Mouse (Mus musculus) heart, adult 18-20 months (tissue): Measurements from ENCODE around the gene Anapc7. TPM values are rescaled to one million over a fixed set of nuclear protein-coding genes. Genes with fewer than 3 reads are reported as not detected.
A peak's percentile ranks its signal among the peaks of the same experiment; 100 is the strongest.

Experiments
- DNase-seq, 2 experiments: peaks; one replicate each; pipeline ENCODE4 v3.0.0; 2021 to 2022; ENCODE audit warnings: mixed read lengths in 1 of 2
- long read RNA-seq, 2 experiments: library from polyadenylated mRNA; stranded (forward); transcript quantifications; one replicate each; pipeline ENCODE4 v2.0.0; 2021
- total RNA-seq, 2 experiments: library from RNA; stranded (reverse); gene quantifications; 2 replicates each; pipeline ENCODE4 v1.2.3; 2021

Anapc7 gene
- 10 to 100 TPM; 31.8 to 32.4 TPM for total RNA-seq
- long read RNA-seq, experiment 1, transcript Anapc7-201 (11 exons, 2,751 nt): major isoform, 32 of 36 reads
- long read RNA-seq, experiment 1, partial matches to known transcripts: 4 of 36 reads
- long read RNA-seq, experiment 1, other reads (novel, unspliced or antisense): 0 of 36 reads
- long read RNA-seq, experiment 2, transcript Anapc7-201 (11 exons, 2,751 nt): major isoform, 7 of 15 reads
- long read RNA-seq, experiment 2, partial matches to known transcripts: 7 of 15 reads
- long read RNA-seq, experiment 2, other reads (novel, unspliced or antisense): 1 of 15 reads

DNA sequence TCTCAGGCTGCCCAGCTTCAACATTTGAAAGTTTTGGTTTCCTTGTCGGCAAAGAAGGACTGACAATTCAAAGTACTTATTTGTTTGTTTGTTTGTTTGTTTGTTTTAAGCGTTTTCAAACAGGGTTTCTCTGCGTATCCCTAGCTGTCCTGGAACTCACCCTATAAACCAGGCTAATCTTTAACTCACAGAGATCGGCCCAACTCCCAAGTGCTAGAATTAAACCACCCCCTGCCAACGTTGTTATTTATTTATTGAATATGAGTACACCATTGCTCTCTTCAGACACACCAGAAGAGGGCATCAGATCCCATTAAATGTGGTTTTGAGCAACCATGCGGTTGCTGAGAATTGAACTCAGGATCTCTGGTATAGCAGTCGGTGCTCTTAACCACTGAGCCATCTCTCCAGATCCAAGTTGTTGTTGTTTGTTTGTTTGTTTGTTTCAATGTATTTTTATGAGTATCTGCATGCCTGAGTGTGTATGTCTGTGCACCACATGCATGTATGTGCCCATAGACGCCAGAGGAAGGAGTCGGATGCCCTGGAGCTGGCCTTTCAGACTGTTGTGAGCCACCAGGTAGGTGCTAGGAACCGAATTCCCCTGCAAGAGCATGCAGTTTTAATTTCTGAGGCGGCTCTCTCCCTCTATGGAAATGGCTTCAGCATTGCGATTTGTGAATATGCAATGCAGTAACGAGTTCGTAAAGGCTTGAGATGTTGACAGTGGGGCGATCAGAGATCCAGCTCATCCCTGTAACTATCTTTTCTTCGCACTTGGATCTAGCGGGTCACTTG is at the start of gene Anapc7:
Gene Anapc7 (plus strand): TSS at position 423 of the 798 bp plus-strand sequence.
- DNase-seq: no peak

DNA sequence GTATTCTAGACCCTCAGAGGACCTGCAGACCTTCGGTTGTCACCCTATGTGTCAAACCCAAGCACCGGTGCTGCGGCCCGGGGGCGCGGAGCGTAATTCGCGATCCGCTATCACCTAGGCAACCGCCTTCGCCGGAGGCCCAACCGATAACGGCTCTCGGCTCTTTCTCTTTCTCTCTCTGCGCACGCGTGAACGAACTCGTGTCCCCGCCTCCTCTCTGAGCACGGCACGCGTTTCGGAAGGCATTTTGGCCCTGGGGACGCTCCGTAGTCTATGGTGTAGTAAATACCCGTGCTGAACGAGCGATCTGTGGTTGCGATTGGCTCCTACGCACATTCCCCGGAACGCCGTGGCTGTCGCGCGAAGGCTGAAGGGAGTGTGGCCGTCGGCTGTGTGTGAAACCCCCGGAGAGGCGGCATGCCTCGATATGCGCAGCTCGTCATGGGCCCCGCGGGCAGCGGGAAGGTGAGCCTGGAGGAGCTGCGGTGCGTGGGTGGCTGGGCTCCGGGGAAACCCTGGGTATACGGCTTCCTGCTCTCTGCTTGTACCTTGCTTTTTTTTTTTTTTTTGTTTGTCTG is 49.2 kb upstream of the Anapc7 start, which contains the start of gene Fam216a:
Gene Fam216a (minus strand): TSS at position 173 of the 578 bp plus-strand sequence.
- peak; percentile 99 to 100 for DNase-seq

DNA sequence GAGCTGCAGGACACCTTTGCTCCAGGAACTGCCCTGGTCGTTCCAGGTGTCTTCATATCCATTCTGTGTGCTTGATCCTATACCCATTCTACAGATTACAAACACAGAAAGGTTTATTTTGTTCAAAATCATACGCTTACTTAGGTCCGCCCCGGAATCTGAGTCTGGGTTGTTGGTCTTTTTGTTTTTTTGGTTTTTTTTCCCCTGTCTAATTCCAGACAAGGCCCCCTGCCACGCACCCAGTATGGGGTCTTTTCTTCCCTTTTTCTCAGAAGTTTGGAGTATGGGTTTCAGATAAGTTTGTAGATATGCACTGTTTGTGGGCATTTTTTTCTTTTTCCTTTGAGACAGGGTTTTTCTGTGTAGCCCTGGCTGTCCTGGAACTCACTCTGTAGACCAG is 48.6 kb upstream of the Anapc7 start:
- DNase-seq: no peak

DNA sequence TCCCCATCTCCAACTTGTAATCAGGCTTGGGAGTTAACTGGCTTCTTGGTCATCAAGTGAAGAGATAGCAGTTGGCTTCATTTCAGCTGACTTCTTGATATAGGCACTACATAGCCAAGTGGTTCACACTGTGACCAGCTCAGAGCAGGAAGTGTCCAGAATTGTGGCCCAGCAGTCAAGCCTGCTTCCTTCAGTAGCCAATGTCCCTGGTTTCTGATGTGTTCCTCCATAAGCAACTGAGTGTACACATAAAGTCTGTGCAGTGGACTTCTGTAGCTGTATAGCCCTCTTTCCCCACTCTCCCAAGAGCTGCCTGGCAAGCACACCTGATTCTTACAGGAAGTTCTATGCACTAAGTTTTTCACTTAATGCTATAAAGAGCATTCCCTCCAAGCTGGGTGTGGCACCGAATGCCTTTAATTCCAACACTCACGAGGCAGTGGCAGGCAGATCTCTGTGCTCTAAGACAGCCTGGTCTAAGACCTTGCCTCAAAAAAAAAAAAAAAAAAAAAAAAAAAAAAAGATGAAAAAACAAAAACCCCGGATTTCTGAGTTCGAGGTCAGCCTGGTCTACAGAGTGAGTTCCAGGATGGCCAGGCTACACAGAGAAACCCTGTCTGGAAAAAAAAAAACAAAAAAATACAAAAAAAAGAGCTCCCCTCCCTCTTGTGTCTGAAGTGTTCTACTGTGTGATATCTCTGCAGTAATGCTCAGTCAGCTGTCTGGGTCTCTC is 44.2 kb upstream of the Anapc7 start:
- DNase-seq: no peak

DNA sequence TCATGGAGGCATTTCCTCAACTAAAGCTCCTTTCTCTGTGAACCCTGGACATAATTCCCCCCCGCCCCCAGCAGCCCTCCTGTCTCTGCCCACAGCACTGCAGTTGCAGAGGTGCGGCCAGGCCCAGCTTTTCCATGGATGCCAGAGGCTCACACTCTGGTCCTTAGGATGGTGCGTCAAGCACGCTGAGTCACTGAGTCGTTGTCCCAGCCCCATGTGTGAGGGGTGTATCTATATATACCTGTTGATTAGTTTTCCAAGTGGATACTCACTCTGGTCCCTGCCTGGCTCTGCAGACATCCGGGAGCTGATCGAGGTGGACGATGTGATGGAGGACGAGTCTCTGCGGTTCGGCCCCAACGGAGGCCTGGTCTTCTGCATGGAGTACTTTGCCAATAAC is 43.3 kb upstream of the Anapc7 start:
- DNase-seq: no peak

DNA sequence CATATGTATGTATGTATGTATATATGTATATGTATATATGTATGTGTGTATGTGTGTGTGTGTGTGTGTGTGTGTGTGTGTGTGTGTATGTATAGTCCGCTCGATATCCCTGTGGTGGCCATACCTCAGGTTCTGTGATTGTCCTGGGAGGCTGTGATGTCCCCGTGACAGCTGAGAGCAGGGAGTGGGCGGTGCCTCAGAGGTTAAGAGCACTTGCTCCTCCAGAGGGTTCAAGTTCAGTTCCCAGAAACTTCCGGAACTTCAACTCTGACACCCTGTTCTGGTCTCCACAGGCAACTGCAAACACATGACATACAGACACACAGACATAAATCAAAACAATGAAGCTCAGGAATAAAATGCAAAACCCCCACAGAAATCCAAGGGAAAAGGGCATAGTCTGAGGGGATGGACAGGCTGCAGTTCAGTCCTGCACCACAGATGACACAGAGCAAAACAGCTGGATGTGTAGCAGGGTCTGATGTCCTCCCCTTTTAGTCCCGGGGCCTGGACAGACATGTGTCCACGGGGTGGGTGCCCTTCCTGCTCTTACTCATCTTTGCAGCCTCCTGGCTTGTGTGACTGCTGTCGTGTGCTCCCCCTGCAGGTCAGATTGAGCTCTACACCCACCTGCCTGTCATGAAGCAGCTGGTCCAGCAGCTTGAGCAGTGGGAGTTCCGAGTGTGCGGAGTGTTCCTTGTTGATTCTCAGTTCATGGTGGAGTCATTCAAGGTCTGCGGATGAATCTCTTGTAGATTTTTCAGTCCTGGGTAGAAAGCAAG is 41.9 kb upstream of the Anapc7 start:
- DNase-seq: peak; percentile 68 to 80

DNA sequence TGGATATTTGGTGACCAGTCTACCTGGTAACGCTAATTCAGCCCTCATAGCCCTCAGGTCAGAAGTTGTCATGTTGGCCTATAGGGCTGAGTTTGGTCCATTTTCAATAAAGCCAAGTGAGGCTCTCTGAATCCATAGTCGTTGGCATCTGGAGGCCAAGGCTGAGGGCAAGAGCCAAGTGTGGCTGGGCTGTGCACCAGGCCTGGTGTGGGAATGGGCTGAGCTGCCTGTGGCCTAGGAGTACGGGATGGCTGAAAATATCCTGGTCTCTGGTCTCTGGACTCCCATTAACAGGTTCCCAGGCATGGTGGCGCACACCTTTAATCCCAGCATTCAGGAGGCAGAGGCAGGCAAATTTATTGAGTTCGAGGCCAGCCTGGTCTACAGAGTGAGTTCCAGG is 31.5 kb upstream of the Anapc7 start:
- no peak for DNase-seq

DNA sequence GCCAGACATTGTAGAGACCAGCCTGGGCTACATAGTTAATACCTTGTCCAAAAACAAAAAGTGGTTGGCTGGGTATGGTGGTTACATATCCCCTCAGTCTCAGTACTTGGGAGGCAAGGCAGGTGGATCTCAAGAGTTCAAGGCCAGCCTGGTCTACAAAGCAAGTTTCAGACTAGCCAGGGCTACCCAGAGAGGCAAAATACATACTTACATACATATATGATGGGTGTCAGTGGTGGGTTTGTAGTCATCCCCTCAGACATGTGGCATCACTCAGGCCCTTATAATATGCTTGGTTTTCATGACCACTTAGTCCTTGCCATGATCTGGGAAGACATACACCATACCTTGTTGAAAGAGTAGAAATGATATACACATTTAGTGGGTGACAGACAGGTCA is 30.8 kb upstream of the Anapc7 start:
- no peak for DNase-seq

DNA sequence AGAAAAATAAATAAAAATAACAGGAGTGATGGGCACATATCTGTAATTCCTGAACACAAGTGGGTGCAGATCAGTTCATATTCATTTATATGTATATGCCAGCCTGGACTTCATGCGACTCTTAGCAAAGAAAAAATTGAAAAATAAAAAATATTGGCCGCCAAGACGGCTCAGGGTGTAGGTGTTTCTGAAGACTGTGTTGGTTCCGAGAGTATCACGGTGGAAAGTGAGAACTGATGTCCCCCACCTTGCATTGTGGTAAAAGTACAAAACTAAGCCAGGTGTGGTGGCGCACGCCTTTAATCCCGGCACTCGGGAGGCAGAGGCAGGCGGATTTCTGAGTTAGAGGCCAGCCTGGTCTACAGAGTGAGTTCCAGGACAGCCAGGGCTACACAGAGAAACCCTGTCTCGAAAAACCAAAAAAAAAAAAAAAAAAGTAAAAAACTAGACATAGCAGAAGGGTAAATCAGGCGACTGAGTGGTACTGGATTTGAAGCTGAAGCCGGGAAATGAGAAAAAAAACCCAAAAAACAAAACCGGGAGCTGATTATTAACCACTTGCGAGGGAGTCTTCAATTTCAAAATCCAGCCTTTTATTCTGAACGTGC is 30.2 kb upstream of the Anapc7 start:
- DNase-seq: no peak

DNA sequence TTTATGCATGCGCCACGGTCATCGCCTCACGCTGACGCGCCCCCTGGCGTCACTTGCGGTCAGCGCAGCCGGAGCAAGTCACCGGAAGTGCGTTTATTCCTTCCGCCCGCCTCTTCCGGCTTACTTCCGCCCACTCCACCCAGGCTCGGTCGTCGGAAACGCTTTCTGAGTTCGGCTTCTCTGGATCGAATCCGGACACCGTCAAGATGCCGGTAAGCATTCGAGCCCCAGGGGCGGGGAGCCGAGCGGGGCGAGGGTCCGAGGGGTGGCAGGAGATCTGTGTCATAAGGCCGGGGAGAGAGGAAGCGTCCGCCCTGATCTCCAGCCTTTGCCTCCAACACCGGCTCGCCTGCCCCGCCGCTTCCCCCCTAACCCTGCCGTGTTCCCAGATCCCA is 29.7 kb upstream of the Anapc7 start, which contains the start of gene Arpc3:
Gene Arpc3 (plus strand): TSS at position 93 of the 395 bp plus-strand sequence.
- peak; percentile 92 to 94 for DNase-seq

DNA sequence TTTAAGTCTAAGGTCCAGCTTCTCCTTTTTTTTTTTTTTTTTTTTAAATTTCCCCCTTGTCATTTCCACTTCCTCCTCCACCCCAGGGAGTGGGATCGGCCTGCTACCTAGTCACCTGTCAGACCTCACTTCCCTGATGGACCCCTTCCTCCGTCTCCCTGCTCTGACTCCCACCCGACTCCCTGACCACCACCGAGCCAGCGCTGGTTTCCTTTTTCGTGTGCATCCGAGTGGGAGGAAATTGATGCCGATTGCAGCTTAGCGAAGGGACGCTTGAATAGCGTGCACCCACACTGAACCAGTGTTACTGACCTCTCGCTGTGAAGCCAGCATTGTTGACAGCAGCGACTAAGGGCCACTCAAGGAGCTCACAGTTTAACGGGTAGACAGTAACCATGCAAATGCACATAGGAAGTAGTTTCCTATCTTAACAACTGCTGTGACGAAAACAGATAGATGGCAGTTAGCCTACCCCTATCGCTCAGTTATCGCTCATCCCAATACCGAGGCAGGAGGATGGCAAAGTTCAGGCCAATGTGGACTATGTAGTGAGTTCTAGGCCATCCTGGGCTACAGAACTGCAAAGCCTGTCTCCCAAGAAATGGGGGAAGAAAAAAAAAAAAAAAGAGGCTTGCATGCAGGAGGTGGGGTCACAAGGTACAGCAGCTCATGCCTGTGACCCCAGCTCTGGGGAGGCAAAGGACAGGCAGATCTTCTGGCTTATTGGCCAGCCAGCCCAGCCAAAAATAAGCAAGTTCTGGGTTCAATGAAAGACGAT is 29.1 kb upstream of the Anapc7 start:
- peak; percentile 36 to 63 for DNase-seq

DNA sequence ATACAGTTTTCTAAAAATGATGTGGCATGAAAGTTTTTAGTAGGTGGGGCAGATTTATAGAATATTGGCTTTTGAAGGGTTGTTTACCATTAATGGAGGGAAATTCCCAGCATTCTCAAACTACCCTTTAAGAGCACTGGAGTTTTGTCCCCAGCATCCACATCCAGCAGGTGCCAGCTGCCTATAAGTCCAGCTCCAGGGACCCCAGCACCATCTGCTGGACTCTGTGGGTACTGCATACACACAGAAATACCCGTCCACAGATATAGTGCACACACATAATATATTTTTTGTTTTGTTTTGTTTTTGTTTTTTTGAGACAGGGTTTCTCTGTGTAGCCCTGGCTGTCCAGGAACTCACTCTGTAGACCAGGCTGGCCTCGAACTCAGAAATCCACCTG is 27.6 kb upstream of the Anapc7 start:
- DNase-seq: peak; percentile 60 to 77

DNA sequence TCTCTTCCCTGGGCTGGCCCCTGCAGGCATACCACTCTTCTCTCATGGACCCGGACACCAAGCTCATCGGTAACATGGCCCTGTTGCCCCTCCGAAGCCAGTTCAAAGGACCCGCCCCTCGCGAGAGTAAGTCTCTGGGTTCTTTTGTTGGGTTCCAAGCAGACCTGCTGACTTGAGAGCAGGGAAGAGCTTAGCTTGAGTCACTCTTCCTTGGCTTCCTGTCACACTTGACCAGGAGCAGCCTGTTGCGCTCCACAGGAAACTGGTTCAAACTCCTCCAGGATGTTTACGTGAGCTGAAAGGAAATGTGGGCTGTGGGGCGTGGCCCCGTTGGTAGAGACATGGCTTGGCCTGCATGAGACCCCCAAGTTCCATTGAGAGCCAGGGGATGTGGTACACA is 24.7 kb upstream of the Anapc7 start:
- DNase-seq: peak; percentile 62 to 85

DNA sequence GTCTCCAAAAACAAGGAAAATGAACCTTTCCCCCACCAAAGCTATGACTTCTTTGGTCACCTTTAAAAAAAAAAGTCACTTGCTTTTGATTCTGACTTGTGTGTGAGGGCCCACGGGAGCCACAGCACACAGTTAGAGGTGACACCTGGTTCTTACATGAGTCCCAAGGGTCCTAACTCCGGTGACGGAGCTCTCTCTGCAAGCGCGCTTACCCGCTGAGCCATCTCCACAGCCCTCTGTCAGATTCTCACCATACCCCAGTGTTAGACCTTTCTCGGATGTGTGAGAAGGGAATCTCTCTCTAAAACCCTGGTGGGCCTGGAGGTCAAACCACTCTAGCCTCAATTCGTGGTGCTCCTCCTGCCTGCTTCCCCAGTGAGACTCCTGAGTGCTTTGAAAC is 24.0 kb upstream of the Anapc7 start:
- DNase-seq: no peak

DNA sequence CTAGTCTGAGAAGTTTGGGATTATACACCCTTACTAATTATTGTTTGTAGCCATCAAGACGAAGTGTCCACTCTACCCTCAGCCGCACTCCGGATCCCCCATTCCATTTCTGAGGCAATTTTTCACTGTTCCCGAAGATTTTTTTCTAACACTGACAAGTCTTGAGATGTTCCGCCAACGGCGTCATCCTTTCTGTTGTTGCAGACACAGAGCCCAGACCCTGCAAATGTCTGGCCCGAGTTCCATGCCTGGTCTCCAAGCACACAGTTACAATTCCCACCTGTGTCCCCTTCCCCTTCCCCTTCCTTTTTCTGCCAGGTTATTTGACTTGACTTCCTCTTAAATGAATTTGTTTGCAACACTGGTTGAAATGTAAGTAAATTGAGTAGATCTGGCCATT is 21.6 kb upstream of the Anapc7 start:
- DNase-seq: peak; percentile 30 to 44

DNA sequence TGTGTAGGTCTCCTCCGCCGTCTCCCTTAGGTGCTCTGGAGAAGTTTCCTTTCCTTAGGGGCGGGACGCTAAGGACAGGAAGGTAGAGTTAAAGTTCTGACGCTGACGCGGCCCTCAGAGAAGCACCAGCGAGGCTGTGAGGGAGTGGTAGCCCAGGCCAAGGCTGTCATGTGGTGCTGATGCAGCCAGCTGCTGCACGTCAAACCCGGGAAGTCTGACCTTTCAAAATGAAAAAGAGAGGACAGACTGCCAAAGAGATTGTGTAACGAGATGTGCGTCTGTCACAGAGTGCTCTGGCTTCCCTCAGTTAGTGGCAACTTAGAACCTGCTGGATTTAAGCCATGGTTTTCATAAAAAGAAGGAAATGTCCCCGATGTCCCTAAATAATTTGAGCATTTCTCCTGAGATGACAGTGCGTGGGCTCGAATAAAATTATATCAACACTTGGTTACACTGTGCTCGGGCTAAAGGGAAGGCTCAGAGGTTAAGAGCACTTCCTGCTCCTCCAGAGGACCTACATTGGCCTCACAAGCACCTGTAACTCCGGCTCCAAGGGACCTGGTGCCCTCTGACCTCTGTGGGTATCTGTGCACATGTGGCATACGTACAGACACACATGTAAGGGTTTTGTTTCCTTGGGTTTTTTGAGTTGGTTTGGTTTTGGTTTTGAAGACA is 20.7 kb upstream of the Anapc7 start:
- peak; percentile 88 to 94 for DNase-seq

DNA sequence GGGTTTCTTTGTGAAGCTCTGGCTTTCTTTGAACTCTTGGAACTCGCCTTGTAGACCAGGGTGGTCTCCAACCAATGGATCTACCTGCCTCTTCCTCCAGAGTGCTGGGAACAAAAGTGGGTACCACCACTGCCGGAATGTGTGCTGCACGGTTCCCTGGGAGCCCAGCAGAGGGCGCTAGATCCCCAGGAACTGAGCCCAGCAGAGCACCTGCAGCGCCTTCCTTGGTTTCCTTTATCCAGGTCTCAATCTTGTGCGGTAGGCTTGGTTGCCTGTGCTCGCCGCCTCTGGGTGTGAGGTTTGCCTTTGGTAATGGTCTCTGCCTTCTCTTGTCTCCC is 20.2 kb upstream of the Anapc7 start:
- DNase-seq: peak; percentile 70 to 89

DNA sequence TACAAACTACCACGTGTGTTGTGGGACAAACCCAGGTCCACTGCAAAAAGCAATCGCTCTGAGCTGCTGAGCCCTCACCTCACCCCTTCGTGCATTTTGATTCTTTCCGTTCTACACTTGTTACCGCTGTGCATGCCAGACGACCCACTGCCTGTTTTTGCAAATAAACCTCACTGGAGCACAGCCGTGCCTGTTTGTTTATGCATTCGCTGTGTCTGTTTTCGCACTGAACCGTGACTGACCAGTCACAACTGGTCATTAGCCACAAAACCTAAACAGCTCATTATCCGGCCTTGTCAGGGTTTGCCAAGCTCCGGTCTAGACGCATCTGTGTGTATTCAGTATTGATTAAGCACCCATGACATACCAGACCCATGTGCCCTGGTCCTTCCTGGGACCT is 19.3 kb upstream of the Anapc7 start:
- no peak for DNase-seq

DNA sequence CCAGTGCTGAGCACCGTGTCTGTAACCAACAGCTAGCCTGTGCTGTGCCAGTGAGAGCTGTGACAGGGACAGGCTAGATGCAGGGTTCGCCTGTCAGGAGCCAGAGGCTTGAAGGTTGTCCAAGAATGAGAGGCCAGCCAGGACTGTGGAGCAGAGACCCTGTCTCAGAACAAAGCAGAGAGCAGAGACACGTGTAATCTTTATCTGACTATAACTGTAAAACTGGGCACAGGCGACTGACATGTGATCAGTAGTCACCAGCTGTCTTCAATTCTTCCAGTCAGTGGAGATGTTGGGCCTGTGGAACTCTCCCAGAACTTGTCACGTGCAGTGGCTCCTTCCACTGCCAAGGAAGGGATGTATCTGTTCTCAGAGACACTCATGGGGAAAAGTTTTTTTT is 18.7 kb upstream of the Anapc7 start:
- DNase-seq: peak; percentile 87 to 92

DNA sequence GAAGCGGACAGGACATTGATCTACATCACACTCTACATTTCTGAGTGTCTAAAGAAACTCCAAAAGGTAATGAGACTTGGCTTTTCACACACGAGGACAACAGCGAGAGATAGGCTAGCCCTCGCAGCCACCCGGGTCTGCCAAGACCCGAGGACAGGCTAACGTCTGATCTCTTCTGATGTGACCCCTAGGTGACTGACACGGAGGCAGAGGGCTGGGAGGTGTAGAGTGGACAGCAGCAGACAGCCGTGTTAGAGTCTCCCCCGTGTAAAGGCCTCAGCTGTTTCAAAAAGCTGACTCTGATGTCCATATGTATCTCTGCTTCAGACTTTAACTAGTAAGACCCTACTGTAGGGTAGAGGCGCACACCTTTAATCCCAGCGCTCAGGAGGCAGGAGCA is 18.1 kb upstream of the Anapc7 start:
- no peak for DNase-seq
